Mouse (Mus musculus) neutrophil, adult 65 days (primary cell): ENCODE results near the gene Aggf1. TPM values are rescaled to one million over a fixed set of nuclear protein-coding genes. Genes with fewer than 3 reads are reported as not detected.

ENCODE experiments used
- total RNA-seq: library from RNA; stranded (reverse); gene quantifications from 2 replicates; pipeline ENCODE4 v1.2.4, GENCODE M21; 2023

Aggf1 gene
- total RNA-seq: 37.4 and 49.8 TPM in 2 replicates

GRCm38 (mm10) chr13:95374701-95375553, at the start of gene Aggf1:
Gene Aggf1 (minus strand): TSS chr13:95375352.

GRCm38 (mm10) chr13:95323400-95323799, 51.8 kb downstream of the Aggf1 start, which contains the start of gene Zbed3:
Gene Zbed3 (plus strand): TSS chr13:95323612.

Other genes starting within 250 kb of the Aggf1 start
- gene Pde8b, start 125.0 kb downstream of the Aggf1 start, total RNA-seq: 0.44 and 0.48 TPM in 2 replicates
- gene Zbed3, start 51.7 kb downstream of the Aggf1 start, total RNA-seq: 7.9 and 10.0 TPM in 2 replicates
- not detected in 2 replicates for gene Crhbp, start 69.6 kb upstream of the Aggf1 start, total RNA-seq
- gene S100z, start 103.4 kb upstream of the Aggf1 start, total RNA-seq: not detected in 2 replicates
- gene F2rl1, start 149.9 kb upstream of the Aggf1 start, total RNA-seq: not detected in 2 replicates
- 0.75 and 1.9 TPM in 2 replicates for gene F2r, start 243.1 kb upstream of the Aggf1 start, total RNA-seq